Mouse (Mus musculus): ENCODE data around the gene Rps15. TPM values are rescaled to one million over a fixed set of nuclear protein-coding genes. Genes with fewer than 3 reads are reported as not detected.

The Rps15 gene
- total and polyA plus RNA-seq, 3 experiments, result 748 to 1,041 (median 861) TPM

DNA sequence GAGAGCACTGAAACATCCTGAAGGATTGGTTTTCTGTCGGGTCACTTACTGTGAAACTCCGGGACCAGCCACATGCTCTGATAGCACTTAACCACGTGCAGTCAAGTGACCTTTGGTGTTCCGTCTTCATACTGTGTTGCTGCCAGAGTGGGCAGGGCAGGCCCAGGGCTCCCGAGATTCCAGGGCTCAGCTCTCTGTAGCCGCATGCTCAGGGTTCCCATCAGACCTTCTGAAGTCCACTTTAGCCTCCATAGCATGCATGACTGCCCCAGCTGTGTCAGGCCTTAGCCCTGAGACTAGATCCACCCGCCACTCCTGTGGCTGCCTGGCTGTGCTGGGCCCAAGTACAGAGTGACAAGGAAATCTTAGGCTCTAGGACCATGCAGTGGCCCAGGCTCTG is 10.9 kb upstream of the Rps15 start:
- Histone ChIP-seq H3K4me3 (no peak overlapping the region), H3K79me2 (replicated peaks; ENCODE audit: control insufficient read depth, insufficient read depth, low read length) (no peaks in the 10 kb centered on the region), H3K27me3 (ENCODE audit: control insufficient read depth, insufficient read depth, low read length) (no peaks in the 10 kb centered on the region), H3K36me3 (ENCODE audit: control insufficient read depth, insufficient read depth, low read length) (no peaks in the 10 kb centered on the region), H3K4me1 (ENCODE audit: control insufficient read depth, insufficient read depth, low read length) (peaks cover 4% of the 10 kb centered on the region; the same call in 1 of the 2 replicates), H3K27ac (peak overlapping the region; percentile 78), H3K9ac (ENCODE audit: low read depth, low read length) (no peak overlapping the region)
- 0 out of 2 replicates have a peak, but pooled peaks have one; percentile 19 for TF ChIP-seq POLR2A (IDR thresholded peaks at IDR 0.05; ENCODE audit: insufficient read depth, low read depth, low read length)
- no peak for TF ChIP-seq CTCF (IDR thresholded peaks at IDR 0.05)
- TF ChIP-seq EP300 (IDR thresholded peaks at IDR 0.05; ENCODE audit: insufficient read depth, low read depth, low read length), result peak; percentile 87
- intact Hi-C loops (cut with DNase I), result loop anchor here (1.0 kb wide), 1 partner anchor 29 kb away; no protein-coding TSS in a partner anchor
- peak in 1 of 2 experiments; percentile 69 for DNase-seq
- WGBS, result 55% methylated on average over 7 of the region's 7 CpGs

DNA sequence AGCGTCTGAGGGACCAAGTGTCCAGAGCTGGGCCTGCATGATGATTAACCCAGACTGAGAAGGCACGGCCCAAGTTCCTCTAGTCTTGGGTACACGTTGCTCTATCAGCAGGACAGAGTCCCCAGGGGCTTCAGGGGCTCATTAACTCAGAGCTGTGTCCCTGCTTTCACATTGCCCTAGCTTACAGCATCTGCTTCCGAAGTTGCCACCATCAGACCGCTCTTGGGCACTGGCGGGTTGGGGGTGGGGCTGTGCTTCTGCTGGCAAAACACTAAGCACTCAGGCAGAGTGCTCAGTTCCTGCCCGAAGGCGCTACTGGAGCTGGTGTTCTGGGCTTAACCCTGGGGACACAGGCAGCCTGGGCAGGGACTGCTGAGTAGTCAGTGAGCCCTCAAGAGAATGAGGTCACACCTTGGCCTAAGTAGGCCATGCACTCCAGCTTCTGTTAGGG is 10.3 kb upstream of the Rps15 start:
- no peaks in the 10 kb centered on the region for H3K27me3 ChIP-seq (ENCODE audit: control insufficient read depth, insufficient read depth, low read length)
- no peaks in the 10 kb centered on the region for H3K79me2 ChIP-seq (replicated peaks; ENCODE audit: control insufficient read depth, insufficient read depth, low read length)
- peak in 1 of 2 experiments; percentile 62 for DNase-seq
- no peak overlapping the region for H3K9ac ChIP-seq (ENCODE audit: low read depth, low read length)
- WGBS, result 42% methylated on average over 8 of the region's 8 CpGs
- H3K4me1 ChIP-seq (ENCODE audit: control insufficient read depth, insufficient read depth, low read length), result peaks cover 4% of the 10 kb centered on the region; the same call in 1 of the 2 replicates
- no peaks in the 10 kb centered on the region for H3K36me3 ChIP-seq (ENCODE audit: control insufficient read depth, insufficient read depth, low read length)
- H3K27ac ChIP-seq, result peak overlapping the region; percentile 78
- intact Hi-C loops (cut with DNase I), result loop anchor here (1.0 kb wide), 1 partner anchor 30 kb away; no protein-coding TSS in a partner anchor
- H3K4me3 ChIP-seq, result no peak overlapping the region
- TF ChIP-seq POLR2A (IDR thresholded peaks at IDR 0.05; ENCODE audit: insufficient read depth, low read depth, low read length) (no peak), EP300 (IDR thresholded peaks at IDR 0.05; ENCODE audit: insufficient read depth, low read depth, low read length) (no peak), CTCF (IDR thresholded peaks at IDR 0.05) (no peak)

GRCm38 (mm10) chr10:80282481-80283441 is 9.5 kb upstream of the Rps15 start:
- intact Hi-C loops (cut with DNase I), result no loop called here
- no peaks in the 10 kb centered on the region for H3K27me3 ChIP-seq (ENCODE audit: control insufficient read depth, insufficient read depth, low read length)
- peak overlapping the region; percentile 17; the same call in 1 of the 2 replicates for H3K9ac ChIP-seq (ENCODE audit: low read depth, low read length)
- peak overlapping the region; percentile 78 for H3K27ac ChIP-seq
- WGBS, result 66% methylated on average over 20 of the region's 20 CpGs
- no peak overlapping the region for H3K4me3 ChIP-seq
- TF ChIP-seq POLR2A (IDR thresholded peaks at IDR 0.05; ENCODE audit: insufficient read depth, low read depth, low read length) (no peak), EP300 (IDR thresholded peaks at IDR 0.05; ENCODE audit: insufficient read depth, low read depth, low read length) (0 out of 2 replicates have a peak, but pooled peaks have one; percentile 34), CTCF (IDR thresholded peaks at IDR 0.05) (no peak)
- peaks cover 4% of the 10 kb centered on the region; the same call in 1 of the 2 replicates for H3K4me1 ChIP-seq (ENCODE audit: control insufficient read depth, insufficient read depth, low read length)
- no peak for DNase-seq
- H3K79me2 ChIP-seq (replicated peaks; ENCODE audit: control insufficient read depth, insufficient read depth, low read length), result no peaks in the 10 kb centered on the region
- no peaks in the 10 kb centered on the region for H3K36me3 ChIP-seq (ENCODE audit: control insufficient read depth, insufficient read depth, low read length)

DNA sequence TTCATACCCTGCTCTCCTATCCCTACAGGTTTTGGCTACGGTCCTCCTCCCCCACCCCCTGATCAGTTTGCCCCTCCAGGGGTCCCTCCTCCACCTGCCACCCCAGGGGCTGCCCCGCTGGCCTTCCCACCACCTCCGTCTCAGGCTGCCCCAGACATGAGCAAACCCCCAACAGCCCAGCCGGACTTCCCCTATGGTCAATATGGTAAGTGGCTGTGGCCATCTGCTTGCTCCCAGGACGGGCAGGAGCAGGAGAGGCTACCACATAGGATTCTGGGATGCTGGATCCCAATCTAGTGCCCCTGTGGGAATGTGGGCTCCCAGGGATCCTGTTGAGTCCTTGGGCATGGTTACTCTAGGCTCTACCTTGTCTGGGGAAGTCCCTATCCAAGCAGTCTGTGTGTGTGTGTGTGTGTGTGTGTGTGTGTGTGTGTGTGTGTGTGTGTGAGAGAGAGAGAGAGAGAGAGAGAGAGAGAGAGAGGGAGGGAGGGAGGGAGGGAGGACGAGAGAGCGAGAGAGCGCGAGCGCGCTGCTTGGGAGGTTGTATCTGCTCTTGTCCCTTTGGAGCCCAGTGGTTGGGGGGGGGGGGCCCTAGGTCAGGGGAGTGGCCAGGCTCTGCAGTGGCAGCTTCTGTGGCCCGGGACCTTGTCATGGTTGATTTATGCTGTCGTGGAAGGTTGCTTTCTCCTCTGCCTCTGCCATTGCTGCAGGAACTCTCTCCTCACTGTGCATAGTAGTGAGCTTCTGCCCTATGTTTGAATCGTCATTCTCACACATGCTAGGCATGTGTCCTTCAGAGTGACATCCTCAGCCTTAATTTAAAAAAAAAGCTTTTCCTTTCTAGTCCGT is 6.8 kb upstream of the Rps15 start:
- 66% methylated on average over 10 of the region's 15 CpGs for WGBS
- no peak overlapping the region for H3K9ac ChIP-seq (ENCODE audit: low read depth, low read length)
- no peaks in the 10 kb centered on the region for H3K36me3 ChIP-seq (ENCODE audit: control insufficient read depth, insufficient read depth, low read length)
- intact Hi-C loops (cut with DNase I), result no loop called here
- H3K27ac ChIP-seq, result no peak overlapping the region
- H3K4me1 ChIP-seq (ENCODE audit: control insufficient read depth, insufficient read depth, low read length), result peaks cover 4% of the 10 kb centered on the region; the same call in 1 of the 2 replicates
- TF ChIP-seq CTCF (IDR thresholded peaks at IDR 0.05) (no peak), EP300 (IDR thresholded peaks at IDR 0.05; ENCODE audit: insufficient read depth, low read depth, low read length) (no peak), POLR2A (IDR thresholded peaks at IDR 0.05; ENCODE audit: insufficient read depth, low read depth, low read length) (no peak)
- no peaks in the 10 kb centered on the region for H3K79me2 ChIP-seq (replicated peaks; ENCODE audit: control insufficient read depth, insufficient read depth, low read length)
- no peak for DNase-seq
- H3K27me3 ChIP-seq (ENCODE audit: control insufficient read depth, insufficient read depth, low read length), result no peaks in the 10 kb centered on the region
- H3K4me3 ChIP-seq, result no peak overlapping the region

DNA sequence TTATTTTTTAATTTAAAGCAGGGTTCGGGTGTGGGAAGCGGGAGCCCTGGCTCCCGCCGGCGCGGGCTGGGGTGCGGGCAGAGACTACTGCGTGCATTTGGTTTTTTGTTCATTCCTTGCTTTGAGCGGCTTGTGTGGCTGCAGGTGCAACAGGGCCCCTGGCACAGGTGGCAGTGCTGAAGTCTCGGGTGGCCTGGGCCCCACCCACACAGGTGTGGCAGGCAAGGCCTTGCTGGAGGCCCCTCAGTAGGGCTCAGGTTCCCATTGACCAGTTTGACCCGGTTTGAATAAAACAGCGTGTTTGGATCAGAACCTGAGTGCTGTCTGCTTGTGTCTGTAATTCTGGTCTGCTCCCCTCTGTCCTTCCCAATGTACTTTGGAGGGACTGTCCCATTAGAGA is 4.2 kb upstream of the Rps15 start:
- Histone ChIP-seq H3K27me3 (ENCODE audit: control insufficient read depth, insufficient read depth, low read length) (no peaks in the 10 kb centered on the region), H3K27ac (no peak overlapping the region), H3K79me2 (replicated peaks; ENCODE audit: control insufficient read depth, insufficient read depth, low read length) (no peaks in the 10 kb centered on the region), H3K36me3 (ENCODE audit: control insufficient read depth, insufficient read depth, low read length) (no peaks in the 10 kb centered on the region), H3K9ac (ENCODE audit: low read depth, low read length) (no peak overlapping the region), H3K4me3 (no peak overlapping the region), H3K4me1 (ENCODE audit: control insufficient read depth, insufficient read depth, low read length) (peaks cover 6% of the 10 kb centered on the region)
- intact Hi-C loops (cut with DNase I), result no loop called here
- 93% methylated on average over 12 of the region's 12 CpGs for WGBS
- TF ChIP-seq EP300 (IDR thresholded peaks at IDR 0.05; ENCODE audit: insufficient read depth, low read depth, low read length), result no peak
- no peak for TF ChIP-seq CTCF (IDR thresholded peaks at IDR 0.05)
- no peak for TF ChIP-seq POLR2A (IDR thresholded peaks at IDR 0.05; ENCODE audit: insufficient read depth, low read depth, low read length)
- no peak for DNase-seq
